Mouse (Mus musculus): ENCODE measurements around the gene Scgb1a1.
"Not testable (repeated sequence)": the region's sequence is repeated elsewhere in the genome, so short reads cannot be mapped to it uniquely, and the experiment has no call there.

The Scgb1a1 gene

DNA sequence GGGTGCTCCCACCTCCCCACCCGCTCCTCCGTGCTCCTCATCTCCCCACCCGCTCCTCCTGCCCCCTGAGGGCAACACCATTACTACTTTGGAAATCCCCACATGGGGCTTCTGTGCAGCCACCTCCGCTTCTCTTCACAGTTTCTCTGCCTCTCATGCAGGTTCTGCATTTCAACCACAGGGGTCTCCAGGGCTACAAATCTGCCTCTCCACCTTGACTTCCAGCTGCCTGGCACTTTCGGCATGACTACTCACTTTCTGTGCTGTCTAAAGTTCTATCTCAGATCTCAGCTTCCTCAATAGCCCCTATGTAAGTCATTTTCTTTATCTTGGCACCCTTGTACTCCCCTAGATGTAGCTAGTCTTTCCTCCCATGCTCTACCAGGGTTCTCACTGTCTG, 20.5 kb downstream of the Scgb1a1 start:
- no peak for DNase-seq (ENCODE audit: low spot score in 2 of 2)

DNA sequence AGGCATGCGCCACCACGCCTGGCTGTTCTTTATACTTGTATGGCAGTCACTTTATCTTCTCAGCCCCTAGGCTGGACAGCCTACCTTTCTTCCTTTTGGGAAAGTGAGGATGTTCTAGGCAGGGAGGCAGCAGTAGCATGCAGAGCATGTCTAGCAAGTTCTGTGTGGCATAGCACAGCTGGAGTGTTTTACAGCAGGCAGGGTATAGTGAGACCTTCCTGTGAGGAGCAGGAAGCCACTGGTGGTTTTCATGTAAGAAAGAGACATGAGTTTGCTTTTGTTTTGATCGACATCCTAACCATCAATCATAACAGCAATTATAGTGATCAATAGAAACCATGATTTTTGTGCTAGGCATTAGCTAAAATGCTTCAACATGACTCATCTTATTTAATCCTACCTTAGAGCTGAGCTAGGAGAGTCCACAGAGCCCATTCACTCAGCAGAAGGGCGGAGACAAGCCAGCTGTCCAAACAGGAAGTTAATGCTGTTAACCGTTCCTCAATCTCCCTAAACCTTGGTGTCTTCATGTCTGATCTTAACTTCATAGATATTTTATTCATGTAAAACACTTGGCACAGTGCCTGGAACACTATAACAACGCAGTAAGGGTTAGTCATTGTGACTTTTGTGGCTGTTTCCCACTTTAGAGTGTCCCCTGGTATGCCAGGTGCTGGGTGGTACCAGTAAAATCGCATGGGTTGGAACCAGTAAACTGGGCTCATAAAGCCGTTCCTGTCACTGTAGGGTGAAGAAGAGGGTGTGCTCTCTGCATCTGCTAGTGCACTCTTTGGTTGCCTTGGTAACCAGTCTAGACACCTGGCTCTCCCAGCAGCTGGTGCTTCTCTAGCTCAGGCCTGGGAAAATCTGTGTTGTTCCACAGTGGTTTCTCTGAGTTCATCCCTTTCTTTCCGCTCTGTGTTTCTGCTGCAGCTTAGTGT, 21.9 kb downstream of the Scgb1a1 start:
- DNase-seq (ENCODE audit: low spot score in 2 of 2): no peak

DNA sequence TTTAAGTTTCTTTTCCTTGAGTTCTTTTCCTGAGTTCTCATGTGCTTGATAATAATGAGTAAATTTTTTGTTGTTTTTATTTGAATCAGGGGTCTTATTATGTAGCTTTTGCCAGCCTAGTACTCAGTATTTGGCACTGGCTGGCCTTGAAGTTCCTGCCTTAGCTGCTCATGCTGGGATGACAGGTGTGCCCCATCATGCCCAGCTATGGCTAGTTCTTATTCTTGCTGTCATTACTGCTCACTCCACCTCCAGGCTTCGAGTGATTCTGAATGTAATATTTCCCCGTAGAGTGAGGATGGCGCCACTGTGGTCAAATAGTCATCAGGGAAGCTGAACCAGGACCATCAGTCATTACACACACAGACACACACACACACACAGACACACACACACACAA, 23.9 kb downstream of the Scgb1a1 start:
- no peak for DNase-seq (ENCODE audit: low spot score in 2 of 2)

DNA sequence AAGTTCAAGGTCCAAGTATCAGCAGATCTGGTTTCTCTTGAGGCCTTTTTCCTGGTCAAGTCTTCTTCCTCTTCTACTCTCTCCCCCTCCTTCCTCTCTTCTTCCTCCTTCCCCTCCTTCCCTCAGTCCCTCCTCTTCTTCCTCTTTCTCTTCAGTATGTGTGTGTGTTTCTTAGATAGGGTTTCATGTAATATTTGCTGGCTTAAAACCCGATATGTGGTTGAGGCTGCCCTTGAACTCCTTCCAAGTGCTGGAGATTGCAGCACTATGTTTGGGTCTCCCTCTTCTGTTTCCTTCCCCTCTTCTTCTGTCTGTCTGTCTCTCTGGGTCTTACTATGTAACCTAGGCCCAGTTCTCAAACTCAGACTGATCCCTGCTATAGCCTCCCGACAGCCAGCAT, 24.9 kb downstream of the Scgb1a1 start:
- no peak for DNase-seq (ENCODE audit: low spot score in 2 of 2)

DNA sequence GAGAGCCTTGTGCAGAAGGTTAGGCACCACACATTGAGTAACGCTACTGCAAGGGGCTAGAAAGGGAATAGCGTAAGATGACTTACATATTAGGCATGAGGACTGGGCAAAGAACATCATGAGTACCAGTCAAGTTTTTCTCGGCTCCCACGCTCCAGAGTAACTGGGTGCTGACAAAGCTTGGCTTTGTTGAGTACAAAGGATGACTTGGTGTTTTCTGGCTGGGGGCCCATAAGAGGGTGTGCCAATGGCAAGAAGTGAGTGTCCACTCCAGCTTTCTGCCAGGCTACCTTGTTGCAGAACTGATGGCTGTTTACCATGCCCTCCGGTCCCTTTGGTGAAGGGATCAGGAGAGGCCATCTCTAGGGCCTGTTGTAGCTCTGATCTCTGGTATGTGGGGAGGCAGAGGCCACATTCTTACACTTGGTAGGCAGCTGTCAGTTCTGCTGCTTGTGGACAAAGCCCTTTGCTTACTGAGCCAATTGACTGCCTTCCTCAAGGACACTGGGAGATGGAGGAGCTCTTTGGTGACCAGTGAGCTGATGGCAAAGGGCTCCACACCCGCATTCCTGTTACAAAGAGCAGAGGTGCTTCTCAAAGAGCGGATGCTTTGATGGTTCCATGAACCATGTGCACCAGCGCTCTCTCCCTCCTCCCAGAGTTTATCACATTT, 26.4 kb downstream of the Scgb1a1 start:
- DNase-seq (ENCODE audit: low spot score in 2 of 2): peak in 1 of 2 experiments; percentile 63

DNA sequence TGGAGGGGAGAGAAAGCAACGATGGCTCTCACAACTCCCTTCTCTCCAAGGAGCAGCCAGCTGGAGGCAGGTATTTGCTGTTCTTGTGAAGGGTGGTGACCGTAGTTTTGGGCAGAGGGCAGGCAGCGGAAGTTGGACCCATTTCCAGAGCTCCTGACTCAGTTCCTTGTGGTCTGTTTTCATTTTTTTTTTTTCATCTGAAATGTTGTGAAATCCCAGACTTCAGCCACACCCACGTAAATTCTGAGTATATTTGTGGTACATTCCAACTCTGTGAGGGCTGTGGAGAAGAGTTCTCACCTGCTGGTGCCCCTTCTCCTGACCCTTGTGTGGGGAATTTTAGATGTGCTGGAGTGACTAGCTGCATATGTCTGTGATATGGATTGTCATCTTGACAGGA, 27.7 kb downstream of the Scgb1a1 start:
- DNase-seq (ENCODE audit: low spot score in 2 of 2): peak in 1 of 2 experiments; percentile 53

DNA sequence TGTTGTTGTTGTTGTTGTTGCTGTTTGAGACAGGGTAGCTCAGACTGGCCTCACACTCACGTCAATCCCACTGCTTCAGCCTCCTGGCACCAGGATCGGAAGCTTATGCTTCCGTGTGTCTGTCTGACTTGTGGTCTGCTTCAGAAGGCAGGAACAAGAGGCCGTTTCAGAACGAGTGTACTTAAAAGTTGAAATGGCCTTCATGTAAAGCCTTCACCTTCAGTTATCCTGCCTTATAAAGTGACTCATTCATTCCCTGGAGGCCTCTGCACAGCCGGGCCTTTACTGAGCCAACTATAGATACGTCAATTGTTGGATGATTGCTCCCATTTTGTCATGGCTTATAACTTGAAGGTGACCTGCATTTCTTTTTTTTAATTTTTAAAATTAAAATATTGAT, 28.4 kb downstream of the Scgb1a1 start:
- DNase-seq (ENCODE audit: low spot score in 2 of 2): no peak

DNA sequence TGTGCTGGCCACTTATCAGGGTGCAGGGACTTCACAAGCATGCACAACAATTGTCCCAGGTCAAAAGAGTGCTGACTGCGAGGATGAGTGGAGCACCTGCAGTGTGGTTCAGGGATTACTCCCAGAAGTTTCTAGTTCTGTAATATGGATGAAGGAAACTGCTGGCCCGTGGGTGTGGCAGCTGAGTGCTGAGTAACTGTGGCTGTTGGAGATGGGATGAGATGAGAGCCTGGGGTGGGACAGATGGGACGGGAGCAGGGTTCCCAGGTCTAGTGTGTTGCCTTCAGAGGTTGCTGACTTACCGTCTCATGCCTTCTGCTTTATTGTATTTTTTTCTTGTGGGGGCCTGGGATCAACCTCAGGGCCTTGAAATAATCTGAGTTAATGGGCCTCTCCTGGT, 28.8 kb downstream of the Scgb1a1 start:
- no peak for DNase-seq (ENCODE audit: low spot score in 2 of 2)

DNA sequence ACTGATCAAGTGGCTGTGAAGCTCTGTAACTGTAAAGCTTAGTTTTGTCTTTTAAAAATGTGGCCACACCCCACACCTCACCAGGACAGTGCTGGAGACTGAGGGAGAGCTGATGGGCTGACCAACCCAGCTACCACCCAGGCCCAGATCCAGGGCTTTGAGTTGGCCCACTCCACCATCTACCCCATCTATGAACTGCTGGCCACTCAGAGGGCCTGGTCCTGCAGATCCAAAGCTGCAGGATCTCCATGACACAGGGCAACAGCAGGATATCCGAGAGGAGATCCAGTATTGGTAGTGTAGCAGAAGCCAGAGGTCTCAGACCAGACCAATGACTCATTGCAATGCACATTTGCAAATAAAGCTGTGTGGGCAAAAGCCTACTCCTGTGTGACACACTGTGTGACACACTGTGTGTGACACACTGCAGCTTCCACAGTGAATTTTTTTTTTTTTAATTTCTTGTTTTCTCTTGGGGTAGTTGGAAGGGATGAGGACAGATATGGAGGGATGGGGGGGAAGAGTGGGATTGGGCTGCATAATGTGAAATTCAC, 29.4 kb downstream of the Scgb1a1 start:
- DNase-seq (ENCODE audit: low spot score in 2 of 2): no peak

DNA sequence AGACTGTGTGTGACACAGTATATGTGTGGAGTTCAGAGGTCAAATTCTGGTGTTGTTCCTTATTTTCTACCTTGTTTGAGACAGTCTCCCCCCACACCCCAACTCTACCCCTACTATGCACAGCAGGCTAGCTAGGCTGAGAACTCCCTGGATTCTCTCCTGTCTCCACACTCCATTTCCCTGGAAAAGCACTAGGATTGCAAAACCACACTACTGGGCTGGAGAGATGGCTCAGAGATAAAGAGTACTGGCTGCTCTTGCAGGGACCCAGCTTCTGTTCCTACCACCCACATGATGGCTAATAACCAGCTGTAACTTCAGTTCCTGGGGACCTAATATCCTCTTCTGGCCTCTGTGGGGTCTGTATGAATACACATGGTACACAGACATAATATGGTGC, 30.1 kb downstream of the Scgb1a1 start:
- no peak for DNase-seq (ENCODE audit: low spot score in 2 of 2)

DNA sequence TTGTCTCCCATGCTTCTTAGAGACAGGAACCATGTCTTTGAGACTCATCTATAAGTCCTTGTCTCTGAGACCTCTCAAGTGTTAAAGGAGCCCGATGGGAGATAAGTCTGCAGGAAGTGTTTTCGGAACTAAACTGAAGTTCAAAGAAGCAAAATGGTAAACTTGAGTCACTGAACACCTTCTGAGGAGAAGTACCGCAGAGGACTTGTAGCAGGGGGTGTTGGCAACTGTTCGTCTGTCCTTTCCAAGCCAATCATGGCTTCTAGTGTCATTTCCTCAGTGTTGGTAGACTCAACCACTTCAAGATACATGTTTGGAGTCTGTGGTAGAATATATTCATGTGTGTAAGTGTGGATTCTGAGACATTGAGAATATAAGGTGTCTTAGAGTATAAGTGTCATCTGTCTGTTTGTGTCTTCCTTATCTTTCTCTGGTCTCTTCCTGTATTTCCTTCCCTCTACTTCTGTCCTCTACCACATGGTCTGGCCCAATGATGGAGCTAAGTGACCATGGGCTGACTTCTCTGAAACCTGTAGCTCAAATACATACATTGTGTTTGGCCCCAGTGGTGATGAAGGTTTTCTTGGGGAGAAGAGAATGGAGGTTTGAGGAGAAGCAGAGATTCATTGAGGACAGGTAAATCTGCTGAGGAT, 31.9 kb downstream of the Scgb1a1 start:
- DNase-seq (ENCODE audit: low spot score in 2 of 2): no peak

DNA sequence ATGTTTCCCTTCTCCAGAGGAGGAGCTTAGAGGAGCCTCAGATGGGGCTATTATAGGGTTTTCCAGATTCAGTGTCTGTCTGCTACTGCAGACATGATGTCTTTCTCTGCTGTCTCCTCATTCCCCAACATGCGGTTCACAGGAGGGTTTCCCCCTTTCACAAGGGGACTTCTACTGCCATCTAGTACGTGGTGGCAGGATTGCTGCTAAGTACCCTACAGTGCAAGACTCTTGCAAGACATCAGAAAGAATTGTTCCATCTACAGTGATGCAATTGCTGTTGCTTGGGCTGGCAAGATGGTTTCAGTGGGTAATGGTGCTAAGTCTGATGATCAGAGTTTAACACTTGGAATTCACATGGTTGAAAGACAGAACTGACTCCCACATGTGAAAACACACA, 32.6 kb downstream of the Scgb1a1 start:
- DNase-seq (ENCODE audit: low spot score in 2 of 2): no peak

DNA sequence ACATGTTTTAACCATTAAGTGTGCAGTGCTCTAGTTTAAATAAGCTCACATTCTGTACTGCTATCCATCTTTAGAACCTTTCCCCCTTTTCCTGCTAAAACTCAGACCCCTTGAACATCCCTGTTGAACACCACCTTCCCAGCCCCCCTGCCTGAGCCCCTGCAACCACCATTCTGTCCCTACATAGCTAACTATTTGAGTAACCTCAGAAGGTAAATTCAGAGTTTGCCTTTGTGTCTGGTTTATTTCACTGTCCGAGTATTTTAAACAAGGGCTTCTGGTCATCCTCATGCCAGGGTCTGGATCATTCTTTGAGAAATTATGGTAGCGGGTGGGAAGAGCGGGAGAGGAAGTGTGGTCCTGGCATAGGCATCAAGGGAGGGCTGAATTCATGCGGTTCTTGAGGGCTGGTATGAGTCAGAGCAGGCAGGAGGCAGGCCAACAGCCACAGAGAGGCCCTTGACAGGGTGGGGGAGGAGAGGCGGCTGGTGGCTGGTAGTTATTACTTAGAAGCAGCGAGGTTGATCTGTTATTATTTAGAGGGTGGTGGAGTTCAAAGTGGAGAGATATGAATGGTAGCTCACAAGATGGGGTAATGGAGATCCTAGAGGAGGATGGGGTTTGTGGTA, 34.8 kb downstream of the Scgb1a1 start:
- peak in 1 of 2 experiments; percentile 64 for DNase-seq (ENCODE audit: low spot score in 2 of 2)

DNA sequence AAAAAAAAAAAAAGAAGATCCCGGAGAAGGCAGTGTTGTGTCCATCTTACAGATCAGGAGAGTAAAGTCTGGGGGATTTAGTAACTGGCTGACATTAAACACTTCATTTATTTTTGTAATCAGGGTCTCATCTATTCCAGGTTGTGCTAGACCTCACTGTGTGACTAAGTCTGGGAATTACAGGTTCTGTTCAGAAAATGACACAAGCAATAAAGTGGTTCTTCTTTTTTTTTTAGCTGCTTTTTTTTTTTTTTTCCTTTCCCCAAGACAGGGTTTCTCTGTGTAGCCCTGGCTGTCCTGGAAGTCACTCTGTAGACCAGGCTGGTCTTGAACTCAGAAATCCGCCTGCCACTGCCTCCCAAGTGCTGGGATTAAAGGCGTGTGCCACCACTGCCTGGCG, 35.8 kb downstream of the Scgb1a1 start:
- DNase-seq (ENCODE audit: low spot score in 2 of 2): not testable (repeated sequence)

DNA sequence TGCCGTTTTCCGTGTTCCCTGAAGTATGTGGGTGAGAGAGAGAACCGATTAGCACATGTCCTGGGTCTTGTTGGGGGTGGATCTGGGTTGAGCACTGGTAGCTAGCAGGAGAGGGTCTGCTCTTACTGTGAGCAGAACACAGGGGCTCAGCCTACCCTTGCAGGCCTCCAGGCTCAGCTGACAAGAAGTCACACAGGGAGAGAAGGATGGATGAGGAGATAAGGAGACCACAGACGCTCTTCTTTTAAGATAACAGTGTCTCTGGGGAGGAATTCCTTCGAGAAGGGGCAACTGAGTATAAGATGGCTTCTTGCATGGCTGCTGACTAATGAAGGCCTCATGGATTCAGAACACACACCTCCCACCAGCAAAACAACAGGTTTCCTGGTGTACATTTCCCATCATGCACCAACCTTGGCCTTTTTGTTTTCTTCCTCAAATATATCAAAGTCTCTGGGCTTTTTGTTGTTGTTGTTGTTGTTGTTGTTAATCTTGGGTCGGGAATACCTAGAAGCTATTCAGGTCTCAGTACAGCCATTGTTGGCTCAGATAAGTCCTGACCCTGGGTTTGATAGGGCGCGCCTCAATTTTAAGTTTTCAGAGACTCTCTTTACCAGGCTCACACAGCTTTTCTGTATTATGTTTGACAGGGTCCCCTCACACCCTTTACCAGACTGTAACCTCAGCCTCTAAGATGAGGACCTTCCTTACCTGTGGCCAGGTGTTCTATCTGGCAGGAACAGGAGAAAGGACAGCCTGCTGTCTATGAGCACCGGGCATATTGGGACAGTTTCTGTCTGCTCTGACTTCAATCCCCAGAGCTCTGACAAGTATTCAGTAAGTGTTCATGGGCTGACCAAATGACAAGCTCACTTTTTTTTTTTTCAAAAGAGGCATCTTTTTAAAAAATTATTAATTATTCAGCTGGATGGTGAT, 37.2 kb downstream of the Scgb1a1 start:
- no peak for DNase-seq (ENCODE audit: low spot score in 2 of 2)

DNA sequence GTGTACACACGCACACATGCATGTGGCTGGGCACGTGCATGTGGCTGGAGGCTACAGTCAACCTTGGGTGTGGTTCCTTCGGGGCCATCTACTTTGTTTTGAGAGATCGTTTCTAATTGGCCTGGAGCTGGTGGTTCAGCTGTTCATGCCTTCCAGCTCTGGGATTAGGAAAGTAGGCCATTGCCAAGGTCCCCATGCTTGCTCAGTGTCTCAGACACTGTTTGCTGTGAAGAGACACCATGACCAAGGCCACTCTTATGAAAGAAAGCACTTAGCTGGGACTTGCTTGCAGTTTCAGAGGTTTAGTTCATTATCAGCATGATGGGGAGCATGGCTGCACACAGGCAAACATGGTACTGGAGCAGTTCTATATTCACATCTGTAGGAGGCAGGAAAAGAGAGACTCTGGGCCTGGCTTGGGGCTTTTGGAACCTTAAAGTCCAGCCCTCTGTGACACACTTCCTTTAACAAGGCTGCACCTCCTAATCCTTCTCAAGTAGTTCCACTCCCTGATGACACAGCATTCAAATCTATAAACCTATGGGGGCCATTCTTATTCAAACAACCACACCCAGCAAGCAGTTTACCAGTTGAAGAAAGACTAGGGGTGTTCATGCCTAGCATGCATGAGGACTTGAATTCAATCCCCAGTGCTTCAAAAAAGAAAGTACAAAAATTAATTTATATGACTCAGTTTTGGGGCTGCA, 38.6 kb downstream of the Scgb1a1 start:
- no peak for DNase-seq (ENCODE audit: low spot score in 2 of 2)

DNA sequence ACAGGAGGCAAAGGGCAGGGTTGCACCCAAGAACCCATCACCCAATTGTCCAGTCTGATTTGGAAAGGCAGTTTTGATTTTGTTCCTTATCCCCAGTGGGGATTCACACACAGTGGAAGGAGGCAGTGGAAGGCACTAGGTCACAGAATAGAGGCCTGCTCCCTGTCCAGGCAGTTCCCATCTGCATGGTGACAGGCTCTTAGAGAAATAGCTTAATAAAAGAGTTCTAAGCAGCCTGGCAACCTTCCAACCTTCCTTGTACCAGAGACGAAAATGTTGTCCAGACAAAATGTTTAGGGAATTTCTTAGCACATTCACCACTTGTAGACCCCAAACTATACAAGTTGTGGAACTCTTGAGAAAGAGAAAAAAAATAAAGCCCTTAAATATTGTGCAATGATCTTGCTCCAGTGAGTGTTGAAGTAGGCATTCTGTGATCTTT, 39.8 kb downstream of the Scgb1a1 start:
- DNase-seq (ENCODE audit: low spot score in 2 of 2): no peak

DNA sequence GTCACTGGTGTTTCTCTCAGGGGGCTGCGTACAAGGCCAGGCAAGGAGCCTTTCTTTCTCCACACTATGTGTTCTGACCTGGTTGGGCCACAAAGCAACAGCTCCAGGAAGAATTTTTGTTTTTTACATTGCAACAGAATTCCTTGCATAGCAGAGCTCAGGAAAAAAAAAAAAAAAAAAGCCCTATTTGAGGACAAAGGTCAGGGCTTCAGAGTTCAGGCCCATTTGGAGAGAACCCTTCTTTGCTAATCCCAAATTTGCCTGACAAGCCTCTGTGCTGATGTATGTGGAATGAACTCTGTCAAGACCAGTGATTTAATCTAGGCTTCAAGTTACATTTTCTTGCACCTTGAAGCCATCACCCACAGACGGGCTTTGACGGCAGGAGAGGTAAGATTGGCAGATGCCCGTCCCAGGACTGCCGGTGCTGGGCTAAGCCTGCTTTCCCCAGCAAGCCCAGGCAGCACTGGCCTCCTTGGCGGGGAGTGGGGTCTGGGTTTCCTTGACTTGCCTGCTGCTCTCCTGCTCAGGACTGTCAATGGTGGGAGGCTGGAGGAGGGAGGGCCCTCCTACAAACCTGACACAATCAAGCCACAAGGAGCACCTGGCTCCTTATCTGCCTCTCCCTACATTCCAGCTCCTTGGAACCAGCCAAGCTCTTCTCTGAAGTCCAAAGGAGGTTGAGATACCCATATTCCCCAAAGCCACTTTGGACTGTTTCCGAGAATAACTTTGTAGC, 40.4 kb downstream of the Scgb1a1 start:
- no peak for DNase-seq (ENCODE audit: low spot score in 2 of 2)

DNA sequence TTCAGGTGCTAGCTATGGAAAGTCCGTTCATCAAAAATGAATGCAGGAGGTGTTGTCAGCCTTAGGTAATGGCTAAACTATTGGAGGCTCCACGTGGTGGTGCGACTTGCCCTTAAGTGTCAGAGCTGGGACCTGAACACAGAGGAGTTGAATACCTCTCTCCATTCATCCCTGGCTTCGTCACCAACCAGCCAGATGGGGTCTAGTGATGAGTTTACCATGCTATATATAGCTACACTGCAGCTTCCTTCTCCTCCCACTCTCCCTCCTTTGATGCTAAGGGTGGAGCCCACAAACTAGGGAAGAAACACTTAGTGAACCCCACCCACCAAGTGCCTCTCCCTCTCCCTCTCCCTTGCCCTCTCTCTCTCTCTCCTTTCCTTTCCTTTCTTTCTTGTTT, 43.5 kb downstream of the Scgb1a1 start:
- DNase-seq (ENCODE audit: low spot score in 2 of 2): no peak
